Mouse (Mus musculus) thymus, adult 2 months (tissue): ENCODE results near the gene Nucb1.

Experiments
- CTCF ChIP-seq: fragments of 200-500 bp; IDR thresholded peaks from 2 replicates; pipeline ENCODE4 v1.5.1; 2012; ENCODE audit warnings: mild to moderate bottlenecking, control low read depth, low read length, moderate library complexity, borderline replicate concordance; ENCODE audit not compliant: control insufficient read depth, poor library complexity, insufficient read depth; ENCODE audit errors: extremely low read depth
- POLR2A ChIP-seq: fragments of 200-500 bp; IDR thresholded peaks from 2 replicates; pipeline ENCODE4 v1.6.1; 2012; ENCODE audit warnings: mild to moderate bottlenecking, low read length, control low read depth, moderate library complexity; ENCODE audit not compliant: control insufficient read depth, poor library complexity, insufficient read depth; ENCODE audit errors: extremely low read depth

GRCm38 (mm10) chr7:45486158-45486557 lies 24.0 kb downstream of the Nucb1 start:
- TF ChIP-seq CTCF, result no peak
- no peak for TF ChIP-seq POLR2A
